Mouse (Mus musculus) G1E (cell line): ENCODE data around the gene Atp11a.

ENCODE experiments used
- CTCF ChIP-seq: IDR thresholded peaks from 2 replicates; pipeline ENCODE4 v1.5.1; 2012; ENCODE audit warnings: low read depth, low read length, inconsistent platforms, mixed read lengths
- GATA1 ChIP-seq: IDR thresholded peaks from 2 replicates; pipeline ENCODE4 v1.6.1; 2012; ENCODE audit warnings: borderline replicate concordance, low read length, inconsistent platforms, mixed read lengths

GRCm38 (mm10) chr8:12801586-12801985 lies 44.8 kb downstream of the Atp11a start:
- TF ChIP-seq CTCF (no peak), GATA1 (no peak)
